Mouse (Mus musculus) lung, embryonic 15.5 days (tissue): ENCODE data around the gene Mettl17. TPM values are rescaled to one million over a fixed set of nuclear protein-coding genes. Genes with fewer than 3 reads are reported as not detected.

Experiments
- ATAC-seq: fragments of 200-750 bp; cut with Nextera tagmentation; 2 replicates; pipeline ENCODE4 v1.8.0; 2017; ENCODE audit warnings: moderate number of reproducible peaks, borderline replicate concordance; ENCODE audit not compliant: low FRiP score, low TSS enrichment; ENCODE audit errors: extremely low read depth
- H3K27ac ChIP-seq: fragments of 300-500 bp; sonication (generic); 2 replicates; pipeline ENCODE4 v1.5.1; 2015; ENCODE audit warnings: moderate library complexity, mild to moderate bottlenecking, inconsistent platforms
- H3K27me3 ChIP-seq: fragments of 300-500 bp; sonication (generic); 2 replicates; pipeline ENCODE4 v1.6.1; 2015; ENCODE audit warnings: inconsistent platforms
- H3K36me3 ChIP-seq: fragments of 300-500 bp; sonication (generic); 2 replicates; pipeline ENCODE4 v1.6.1; 2015; ENCODE audit warnings: inconsistent platforms
- H3K4me1 ChIP-seq: fragments of 300-500 bp; sonication (generic); 2 replicates; pipeline ENCODE4 v1.6.1; 2015; ENCODE audit warnings: inconsistent platforms
- H3K4me2 ChIP-seq: fragments of 300-500 bp; sonication (generic); 2 replicates; pipeline ENCODE4 v1.6.1; 2015; ENCODE audit warnings: inconsistent platforms, mild to moderate bottlenecking, moderate library complexity
- H3K4me3 ChIP-seq: fragments of 300-500 bp; sonication (generic); 2 replicates; pipeline ENCODE4 v1.5.1; 2015; ENCODE audit warnings: mild to moderate bottlenecking, inconsistent platforms
- H3K9ac ChIP-seq: fragments of 300-500 bp; sonication (generic); 2 replicates; pipeline ENCODE4 v1.6.1; 2015; ENCODE audit warnings: inconsistent platforms
- H3K9me3 ChIP-seq: fragments of 300-500 bp; sonication (generic); 2 replicates; pipeline ENCODE4 v1.6.1; 2016; ENCODE audit warnings: inconsistent platforms
- WGBS: fragments of 180-500 bp; shearing (Covaris S2); methylation state at CpG from one replicate; pipeline ENCODE4 v1.1.7; 2015; 5-methylcytosine and 5-hydroxymethylcytosine counted together
- polyA plus RNA-seq: library from polyadenylated mRNA; unstranded; fragments of >200 nt; fragmentation: Nextera tagmentation; extraction: Ambion mirVana; gene quantifications from 2 replicates; pipeline ENCODE4 v1.2.1, GENCODE M21; 2015

Mettl17 gene
- polyA plus RNA-seq, 1 experiment from 2014 or later, result 40.0 TPM

- peak; percentile 46; the same call in 1 of the 2 replicates for ATAC-seq
- Histone ChIP-seq H3K9me3 (no peaks in the 10 kb centered on the region), H3K4me3 (peak overlapping the region; percentile 55), H3K27ac (peak overlapping the region; percentile 73), H3K4me1 (peaks cover 14% of the 10 kb centered on the region), H3K36me3 (peaks cover 19% of the 10 kb centered on the region), H3K9ac (peak overlapping the region; percentile 54), H3K4me2 (peak overlapping the region; percentile 74), H3K27me3 (no peaks in the 10 kb centered on the region)
- under 1% methylated on average over 4 of the region's 4 CpGs for WGBS
Observed at GRCm38 (mm10) chr14:51883527-51884030, 1.1 kb upstream of the Mettl17 start.

GRCm38 (mm10) chr14:51884031-51884544 is 554 bp upstream of the Mettl17 start:
- Histone ChIP-seq H3K4me1 (peaks cover 14% of the 10 kb centered on the region), H3K4me2 (peak overlapping the region; percentile 74), H3K27me3 (no peaks in the 10 kb centered on the region), H3K36me3 (peaks cover 24% of the 10 kb centered on the region), H3K9ac (peak overlapping the region; percentile 54), H3K9me3 (no peaks in the 10 kb centered on the region), H3K4me3 (peak overlapping the region; percentile 55), H3K27ac (peak overlapping the region; percentile 73)
- ATAC-seq, result peak; percentile 50
- 1% methylated on average over 14 of the region's 14 CpGs for WGBS

DNA sequence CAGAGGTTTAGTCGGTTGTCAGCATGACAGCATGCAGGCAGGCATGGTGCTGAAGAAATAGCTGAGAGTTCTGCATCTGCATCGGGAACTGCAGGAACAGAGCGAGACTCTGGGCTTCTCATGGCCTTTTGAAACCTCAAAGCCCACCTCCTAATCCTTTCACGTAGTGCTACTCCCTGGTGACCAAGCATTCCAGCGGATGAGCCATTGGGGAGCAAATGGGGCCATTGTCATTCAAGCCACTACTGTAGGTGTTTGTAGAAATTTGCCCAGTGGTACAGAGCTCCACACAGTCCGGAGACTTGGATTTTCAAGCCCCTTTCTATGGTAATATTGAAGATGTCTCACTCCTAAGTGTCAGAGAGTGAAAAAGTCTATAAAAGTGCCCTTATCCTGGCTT is 1.4 kb downstream of the Mettl17 start:
- WGBS, result 67% methylated on average over 6 of the region's 6 CpGs
- H3K4me3 ChIP-seq, result peak overlapping the region; percentile 55; the same call in 1 of the 2 replicates

DNA sequence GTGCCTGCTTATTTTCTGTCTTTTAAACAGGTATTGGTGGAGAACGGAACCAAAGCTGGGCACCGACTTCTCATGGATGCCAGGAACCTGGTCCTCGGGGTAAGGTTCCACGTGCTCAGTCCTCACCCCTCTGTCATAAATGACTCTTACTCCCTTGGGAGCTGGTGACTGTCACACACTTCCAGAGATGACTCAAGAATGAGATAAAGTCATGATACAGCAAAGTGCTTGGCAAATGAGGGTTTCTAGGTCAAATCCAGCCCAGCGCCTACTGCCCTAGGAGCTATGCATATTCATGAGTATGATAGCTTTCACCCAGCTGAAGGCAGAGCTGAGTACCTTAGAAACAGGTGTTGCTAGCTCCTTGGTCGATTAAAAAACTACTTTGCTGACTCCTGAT is 5.2 kb downstream of the Mettl17 start:
- WGBS, result 85% methylated on average over 6 of the region's 6 CpGs
- peaks cover 51% of the 10 kb centered on the region for H3K36me3 ChIP-seq

More for the DNA sequence above, 1.4 kb downstream of the Mettl17 start:
- Histone ChIP-seq H3K27ac (no peak overlapping the region), H3K27me3 (no peaks in the 10 kb centered on the region), H3K4me1 (peaks cover 14% of the 10 kb centered on the region), H3K36me3 (peaks cover 40% of the 10 kb centered on the region), H3K9me3 (no peaks in the 10 kb centered on the region), H3K9ac (no peak overlapping the region), H3K4me2 (peak overlapping the region; percentile 74; the same call in 1 of the 2 replicates)
- no peak for ATAC-seq

DNA sequence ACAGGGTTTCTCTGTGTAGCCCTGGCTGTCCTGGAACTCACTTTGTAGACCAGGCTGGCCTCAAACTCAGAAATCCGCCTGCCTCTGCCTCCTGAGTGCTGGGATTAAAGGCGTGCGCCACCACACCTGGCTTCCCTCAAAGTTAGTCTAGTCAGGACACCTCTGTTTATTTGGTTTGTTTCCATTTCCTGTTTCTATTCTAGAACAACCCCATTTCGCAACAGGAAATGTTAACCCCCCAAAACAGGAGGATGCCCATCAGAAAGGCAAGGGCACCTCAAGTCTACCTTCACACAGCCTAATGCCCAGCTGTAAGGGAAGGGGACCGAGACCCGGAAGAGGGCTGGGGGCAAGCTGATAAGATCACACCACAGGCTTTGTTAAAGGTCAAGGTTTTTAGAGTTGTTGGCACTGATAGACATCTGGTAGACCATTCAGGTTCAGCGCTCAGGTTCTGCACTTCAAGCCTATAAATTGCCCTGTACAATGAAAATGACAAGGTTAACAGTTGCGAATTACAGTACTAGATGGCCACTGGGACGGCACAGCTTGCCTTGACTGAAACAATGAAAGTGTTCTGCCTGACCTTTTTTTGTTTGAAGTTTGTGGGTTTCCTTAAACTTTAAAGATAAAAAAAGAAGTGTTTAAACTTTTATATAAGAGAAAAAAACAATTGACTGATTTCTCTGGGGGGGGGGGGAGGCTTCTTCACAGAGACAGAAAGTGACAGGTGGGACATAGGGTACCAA is 7.7 kb downstream of the Mettl17 start, which contains the start of gene Slc39a2:
Gene Slc39a2, plus strand, starts transcription at position 699 of the 749 bp plus-strand sequence.
- Histone ChIP-seq H3K4me3 (no peak within 1 kb of the TSS), H3K27ac (peak within 1 kb of the TSS; percentile 36; the same call in 1 of the 2 replicates), H3K9ac (no peak within 1 kb of the TSS), H3K4me2 (no peak within 1 kb of the TSS), H3K4me1 (0 out of 2 replicates have a peak, but pooled peaks cover 3% of the 10 kb centered on the region), H3K9me3 (no peaks in the 10 kb centered on the region), H3K27me3 (no peaks in the 10 kb centered on the region), H3K36me3 (peaks cover 43% of the 10 kb centered on the region)
- no peak for ATAC-seq
- 86% methylated on average over 9 of the region's 9 CpGs for WGBS

More for the DNA sequence above, 5.2 kb downstream of the Mettl17 start:
- Histone ChIP-seq H3K9me3 (no peaks in the 10 kb centered on the region), H3K4me2 (no peak overlapping the region), H3K27me3 (no peaks in the 10 kb centered on the region), H3K27ac (no peak overlapping the region), H3K9ac (no peak overlapping the region), H3K4me1 (peaks cover 17% of the 10 kb centered on the region), H3K4me3 (no peak overlapping the region)
- ATAC-seq, result no peak

DNA sequence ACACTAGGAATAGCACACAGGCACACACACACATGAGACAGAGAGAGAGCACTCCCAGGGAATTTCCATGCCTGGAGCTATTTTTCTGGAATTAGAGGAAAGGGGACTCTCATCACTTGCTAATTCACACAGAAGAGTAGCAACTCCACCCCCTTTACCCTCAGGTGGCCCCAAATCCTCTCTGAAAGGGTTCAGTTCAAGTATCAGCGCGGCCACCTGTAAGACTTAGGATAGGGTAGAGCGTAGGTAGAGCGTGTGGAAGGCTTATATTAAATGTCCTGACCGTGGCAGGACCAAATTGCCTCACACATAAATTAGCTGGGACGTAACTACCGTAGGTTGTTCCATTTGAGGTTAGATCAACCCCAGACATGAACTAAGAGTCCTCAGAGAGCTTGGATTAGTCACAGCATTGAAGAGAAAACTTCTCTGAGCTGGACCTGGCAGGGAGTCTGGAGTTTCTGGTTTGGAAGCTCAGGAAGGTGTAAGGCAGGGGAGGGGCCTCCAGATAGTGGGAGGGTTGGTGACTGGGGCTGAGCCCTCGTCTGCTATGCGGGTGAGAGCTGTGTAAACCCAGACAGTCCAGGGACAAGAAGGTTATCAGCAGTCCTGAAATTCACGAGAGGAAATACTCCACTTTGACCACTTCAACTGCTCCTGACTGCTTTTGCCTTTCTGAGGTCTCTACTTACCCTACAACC is 8.6 kb downstream of the Mettl17 start:
- WGBS, result 23% methylated on average over 10 of the region's 10 CpGs
- 0 out of 2 replicates have a peak, but pooled peaks cover 3% of the 10 kb centered on the region for H3K4me1 ChIP-seq
- no peaks in the 10 kb centered on the region for H3K9me3 ChIP-seq
- no peaks in the 10 kb centered on the region for H3K27me3 ChIP-seq
- H3K4me2 ChIP-seq, result no peak overlapping the region
- no peak overlapping the region for H3K9ac ChIP-seq
- no peak overlapping the region for H3K4me3 ChIP-seq
- H3K27ac ChIP-seq, result peak overlapping the region; percentile 36; the same call in 1 of the 2 replicates
- ATAC-seq, result peak; percentile 84
- H3K36me3 ChIP-seq, result peaks cover 34% of the 10 kb centered on the region

DNA sequence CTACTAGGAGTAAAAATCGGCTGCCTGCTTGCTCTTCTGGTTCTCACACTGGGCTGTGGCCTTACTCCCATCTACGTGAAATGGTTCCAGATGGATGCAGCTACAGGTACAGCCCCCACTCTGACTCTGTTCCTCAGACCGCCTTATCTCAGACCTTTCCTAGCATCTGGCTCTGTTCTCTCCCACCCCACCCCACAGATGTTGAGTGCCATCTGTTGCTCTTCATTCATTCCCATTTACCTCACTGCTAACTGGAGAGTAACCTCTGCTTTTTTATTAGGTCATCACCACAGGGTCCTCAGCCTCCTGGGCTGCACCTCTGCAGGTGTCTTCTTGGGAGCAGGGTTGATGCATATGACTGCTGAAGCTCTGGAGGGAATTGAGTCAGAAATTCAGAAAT is 9.2 kb downstream of the Mettl17 start:
- peak; percentile 16; the same call in 1 of the 2 replicates for ATAC-seq
- H3K36me3 ChIP-seq, result peaks cover 30% of the 10 kb centered on the region
- H3K9ac ChIP-seq, result no peak overlapping the region
- WGBS, result 45% methylated on average over 3 of the region's 3 CpGs
- no peak overlapping the region for H3K4me3 ChIP-seq
- 0 out of 2 replicates have a peak, but pooled peaks cover 3% of the 10 kb centered on the region for H3K4me1 ChIP-seq
- no peaks in the 10 kb centered on the region for H3K27me3 ChIP-seq
- H3K27ac ChIP-seq, result 0 out of 2 replicates have a peak overlapping the region, but pooled peaks have one; percentile 36
- H3K9me3 ChIP-seq, result no peaks in the 10 kb centered on the region
- H3K4me2 ChIP-seq, result no peak overlapping the region

DNA sequence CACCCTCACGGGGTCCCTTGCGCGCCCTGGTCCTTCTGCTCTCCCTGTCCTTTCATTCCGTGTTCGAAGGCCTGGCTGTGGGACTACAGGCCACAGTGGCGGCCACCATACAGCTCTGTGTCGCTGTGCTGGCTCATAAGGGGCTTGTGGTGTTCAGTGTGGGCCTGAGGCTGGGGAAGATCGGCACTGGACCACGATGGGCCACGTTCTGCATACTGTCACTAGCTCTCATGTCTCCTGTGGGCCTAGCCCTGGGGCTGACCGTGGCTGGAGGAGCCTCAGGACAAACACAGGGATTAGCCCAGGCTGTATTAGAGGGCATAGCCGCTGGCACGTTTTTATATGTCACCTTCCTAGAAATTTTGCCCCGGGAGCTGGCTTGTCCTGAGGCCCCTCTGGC is 10.4 kb downstream of the Mettl17 start:
- Histone ChIP-seq H3K9me3 (no peaks in the 10 kb centered on the region), H3K4me3 (no peak overlapping the region), H3K36me3 (peaks cover 18% of the 10 kb centered on the region; the same call in 1 of the 2 replicates), H3K9ac (no peak overlapping the region), H3K4me1 (0 out of 2 replicates have a peak, but pooled peaks cover 3% of the 10 kb centered on the region), H3K4me2 (no peak overlapping the region), H3K27ac (no peak overlapping the region), H3K27me3 (no peaks in the 10 kb centered on the region)
- 77% methylated on average over 14 of the region's 14 CpGs for WGBS
- ATAC-seq, result no peak

- Histone ChIP-seq H3K9ac (no peak overlapping the region), H3K4me3 (no peak overlapping the region), H3K27me3 (no peaks in the 10 kb centered on the region), H3K36me3 (peaks cover 12% of the 10 kb centered on the region; the same call in 1 of the 2 replicates), H3K27ac (no peak overlapping the region), H3K4me2 (no peak overlapping the region), H3K4me1 (0 out of 2 replicates have a peak, but pooled peaks cover 3% of the 10 kb centered on the region), H3K9me3 (no peaks in the 10 kb centered on the region)
- 69% methylated on average over 6 of the region's 6 CpGs for WGBS
- no peak for ATAC-seq
Observed at GRCm38 (mm10) chr14:51896019-51896418, 11.4 kb downstream of the Mettl17 start.

- Histone ChIP-seq H3K36me3 (peaks cover 5% of the 10 kb centered on the region; the same call in 1 of the 2 replicates), H3K9ac (no peak overlapping the region), H3K27ac (no peak overlapping the region), H3K4me2 (no peak overlapping the region), H3K4me3 (no peak overlapping the region), H3K4me1 (0 out of 2 replicates have a peak, but pooled peaks cover 3% of the 10 kb centered on the region), H3K27me3 (no peaks in the 10 kb centered on the region), H3K9me3 (no peaks in the 10 kb centered on the region)
- no peak for ATAC-seq
- WGBS, result 61% methylated on average over 8 of the region's 8 CpGs
Observed at GRCm38 (mm10) chr14:51896539-51897170, 12.0 kb downstream of the Mettl17 start.

DNA sequence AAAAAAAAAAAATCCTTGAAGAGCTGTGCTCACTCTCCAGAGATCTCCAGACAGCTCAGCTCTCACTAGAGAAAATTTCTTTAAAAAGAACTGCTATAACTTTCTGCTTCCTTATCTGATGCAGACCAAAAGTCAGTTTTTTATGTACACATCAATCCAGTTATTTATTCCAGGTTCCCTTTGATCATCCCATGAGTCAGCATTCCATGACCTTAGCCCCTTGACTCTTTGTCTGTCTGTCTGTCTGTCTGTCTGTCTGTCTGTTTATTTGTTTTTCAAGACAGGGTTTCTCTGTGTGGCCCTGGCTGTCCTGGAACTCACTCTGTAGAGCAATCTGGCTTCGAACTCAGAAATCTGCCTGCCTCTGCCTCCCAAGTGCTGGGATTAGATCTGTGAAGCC is 14.7 kb downstream of the Mettl17 start:
- H3K9ac ChIP-seq, result no peak overlapping the region
- no peak overlapping the region for H3K27ac ChIP-seq
- no peak overlapping the region for H3K4me3 ChIP-seq
- no peaks in the 10 kb centered on the region for H3K36me3 ChIP-seq
- H3K27me3 ChIP-seq, result no peaks in the 10 kb centered on the region
- no peak for ATAC-seq
- no peak overlapping the region for H3K4me2 ChIP-seq
- H3K9me3 ChIP-seq, result no peaks in the 10 kb centered on the region
- peaks cover 11% of the 10 kb centered on the region; the same call in 1 of the 2 replicates for H3K4me1 ChIP-seq
- 100% methylated on average over 1 of the region's 1 CpGs for WGBS
